Mouse (Mus musculus): ENCODE measurements around the gene Ssh1. TPM values are rescaled to one million over a fixed set of nuclear protein-coding genes. Genes with fewer than 3 reads are reported as not detected.

Ssh1 gene
- 10 to 100 TPM; 15.5 to 24.6 TPM for total RNA-seq (2021)
- polyA plus RNA-seq (2012; rRNA removed) = 9.1 and 9.9 TPM in 2 replicates
- long read RNA-seq, partial matches to known transcripts = 0 of 5 reads
- long read RNA-seq, other reads (novel, unspliced or antisense) = 5 of 5 reads

- DNase-seq = peak; percentile 96
Measured at GRCm38 (mm10) chr5:113993487-113994465, at the start of gene Ssh1. Gene Ssh1 (minus strand): TSS chr5:113993894.

- DNase-seq = peak; percentile 56
Measured at GRCm38 (mm10) chr5:114041327-114041930, 47.7 kb upstream of the Ssh1 start.

GRCm38 (mm10) chr5:114040911-114041310 lies 47.2 kb upstream of the Ssh1 start:
- DNase-seq = no peak

GRCm38 (mm10) chr5:114040508-114040907 lies 46.8 kb upstream of the Ssh1 start:
- no peak for DNase-seq

- no peak for DNase-seq
Measured at GRCm38 (mm10) chr5:114035111-114035510, 41.4 kb upstream of the Ssh1 start.

- no peak for DNase-seq
Measured at GRCm38 (mm10) chr5:114034393-114034792, 40.7 kb upstream of the Ssh1 start.

GRCm38 (mm10) chr5:114032161-114032763 lies 38.6 kb upstream of the Ssh1 start:
- no peak for DNase-seq

GRCm38 (mm10) chr5:114030652-114031051 lies 37.0 kb upstream of the Ssh1 start:
- DNase-seq = no peak

- peak; percentile 24 for DNase-seq
Measured at GRCm38 (mm10) chr5:114028111-114028510, 34.4 kb upstream of the Ssh1 start.

- no peak for DNase-seq
Measured at GRCm38 (mm10) chr5:114027217-114027944, 33.7 kb upstream of the Ssh1 start.

GRCm38 (mm10) chr5:114024885-114025284 lies 31.2 kb upstream of the Ssh1 start:
- DNase-seq = no peak

GRCm38 (mm10) chr5:114024390-114024789 lies 30.7 kb upstream of the Ssh1 start:
- DNase-seq = no peak

- no peak for DNase-seq
Measured at GRCm38 (mm10) chr5:114015121-114015520, 21.4 kb upstream of the Ssh1 start.

- DNase-seq = no peak
Measured at GRCm38 (mm10) chr5:114009049-114009448, 15.4 kb upstream of the Ssh1 start.

- DNase-seq = no peak
Measured at GRCm38 (mm10) chr5:114007753-114008453, 14.2 kb upstream of the Ssh1 start.

- DNase-seq = no peak
Measured at GRCm38 (mm10) chr5:114006974-114007373, 13.3 kb upstream of the Ssh1 start.

GRCm38 (mm10) chr5:114005100-114005499 lies 11.4 kb upstream of the Ssh1 start:
- no peak for DNase-seq

- no peak for DNase-seq
Measured at GRCm38 (mm10) chr5:114004573-114004972, 10.9 kb upstream of the Ssh1 start.

- no peak for DNase-seq
Measured at GRCm38 (mm10) chr5:114003542-114003941, 9.8 kb upstream of the Ssh1 start, which contains the start of gene Dao. Gene Dao (plus strand): TSS chr5:114003703.

- DNase-seq = no peak
Measured at GRCm38 (mm10) chr5:113999382-113999781, 5.7 kb upstream of the Ssh1 start.

GRCm38 (mm10) chr5:113996458-113996857 lies 2.8 kb upstream of the Ssh1 start:
- no peak for DNase-seq
